Mouse (Mus musculus): ENCODE results near the gene Atg2a.

GRCm38 (mm10) chr19:6240725-6241124 lies 743 bp upstream of the Atg2a start:
- TF ChIP-seq POLR2A (IDR thresholded peaks at IDR 0.05; ENCODE audit: low read depth, low read length) (no peak), ETS1 (conservative IDR thresholded peaks at IDR 0.05; ENCODE audit: low read depth, low read length) (no peak), ELF1 (IDR thresholded peaks at IDR 0.05; ENCODE audit: low read depth, low read length) (no peak), CTCF (conservative IDR thresholded peaks at IDR 0.05 in 1 of 2, IDR thresholded peaks at IDR 0.05 in 1 of 2; ENCODE audit: low read depth in 2 of 2, low read length in 2 of 2) (no peak), HCFC1 (IDR thresholded peaks at IDR 0.05; ENCODE audit: low read depth, low read length) (no peak), MAFK (IDR thresholded peaks at IDR 0.05; ENCODE audit: insufficient replicate concordance, low read length) (no peak), NRF1 (IDR thresholded peaks at IDR 0.05; ENCODE audit: low read depth, low read length) (no peak), ZNF384 (IDR thresholded peaks at IDR 0.05; ENCODE audit: low read depth, low read length) (no peak), SIN3A (IDR thresholded peaks at IDR 0.05; ENCODE audit: low read length) (no peak), EP300 (IDR thresholded peaks at IDR 0.05; ENCODE audit: low read length) (no peak), ZC3H11A (IDR thresholded peaks at IDR 0.05; ENCODE audit: low read depth, low read length) (no peak), BHLHE40 (IDR thresholded peaks at IDR 0.05; ENCODE audit: low read depth, low read length) (no peak), USF1 (IDR thresholded peaks at IDR 0.05; ENCODE audit: low read depth, low read length) (no peak), ZMIZ1 (IDR thresholded peaks at IDR 0.05; ENCODE audit: low read depth, low read length) (no peak)
